Mouse (Mus musculus): ENCODE measurements around the gene Fads6.

Fads6 gene

GRCm38 (mm10) chr11:115297214-115297826 lies at the start of gene Fads6:
Gene Fads6, minus strand, starts transcription at chr11:115297663.
- in situ Hi-C loops (cut with MboI, MseI): no loop called here

GRCm38 (mm10) chr11:115345515-115345914 lies 48.1 kb upstream of the Fads6 start:
- in situ Hi-C loops (cut with MboI, MseI): no loop called here

- in situ Hi-C loops (cut with MboI, MseI): no loop called here
Observed at GRCm38 (mm10) chr11:115344967-115345366, 47.5 kb upstream of the Fads6 start.

- in situ Hi-C loops (cut with MboI, MseI): no loop called here
Observed at GRCm38 (mm10) chr11:115341866-115342265, 44.4 kb upstream of the Fads6 start.

GRCm38 (mm10) chr11:115341246-115341645 lies 43.8 kb upstream of the Fads6 start:
- in situ Hi-C loops (cut with MboI, MseI): no loop called here

GRCm38 (mm10) chr11:115337826-115338225 lies 40.4 kb upstream of the Fads6 start:
- in situ Hi-C loops (cut with MboI, MseI): loop anchor here (10.0 kb wide), 1 partner anchor 1153 kb away; no protein-coding TSS in a partner anchor

GRCm38 (mm10) chr11:115337350-115337749 lies 39.9 kb upstream of the Fads6 start:
- in situ Hi-C loops (cut with MboI, MseI): loop anchor here (10.0 kb wide), 1 partner anchor 1153 kb away; no protein-coding TSS in a partner anchor

- in situ Hi-C loops (cut with MboI, MseI): loop anchor here (10.0 kb wide), 1 partner anchor 1151 kb away; no protein-coding TSS in a partner anchor
Observed at GRCm38 (mm10) chr11:115336115-115336514, 38.7 kb upstream of the Fads6 start.

- in situ Hi-C loops (cut with MboI, MseI): loop anchor here (10.0 kb wide), 1 partner anchor 1150 kb away; no protein-coding TSS in a partner anchor
Observed at GRCm38 (mm10) chr11:115335223-115335622, 37.8 kb upstream of the Fads6 start.

- in situ Hi-C loops (cut with MboI, MseI): loop anchor here (10.0 kb wide), 1 partner anchor 1150 kb away; no protein-coding TSS in a partner anchor
Observed at GRCm38 (mm10) chr11:115334531-115334930, 37.1 kb upstream of the Fads6 start, which contains the start of gene Otop3. Gene Otop3, plus strand, starts transcription at chr11:115334731.

- in situ Hi-C loops (cut with MboI, MseI): no loop called here
Observed at GRCm38 (mm10) chr11:115329339-115329738, 31.9 kb upstream of the Fads6 start.

- in situ Hi-C loops (cut with MboI, MseI): no loop called here
Observed at GRCm38 (mm10) chr11:115326730-115327129, 29.3 kb upstream of the Fads6 start.

- in situ Hi-C loops (cut with MboI, MseI): no loop called here
Observed at GRCm38 (mm10) chr11:115323354-115323753, 25.9 kb upstream of the Fads6 start.

GRCm38 (mm10) chr11:115321906-115322693 lies 24.6 kb upstream of the Fads6 start, which contains the start of gene Ush1g:
Gene Ush1g, minus strand, starts transcription at chr11:115322041.
- in situ Hi-C loops (cut with MboI, MseI): no loop called here

GRCm38 (mm10) chr11:115319704-115320383 lies 22.4 kb upstream of the Fads6 start:
- in situ Hi-C loops (cut with MboI, MseI): loop anchor here (5.0 kb wide), 1 partner anchor 37 kb away; no protein-coding TSS in a partner anchor

- in situ Hi-C loops (cut with MboI, MseI): loop anchor here (5.0 kb wide), 1 partner anchor 39 kb away; no protein-coding TSS in a partner anchor
Observed at GRCm38 (mm10) chr11:115318245-115319027, 21.0 kb upstream of the Fads6 start.

- in situ Hi-C loops (cut with MboI, MseI): loop anchor here (5.0 kb wide), 1 partner anchor 40 kb away; no protein-coding TSS in a partner anchor
Observed at GRCm38 (mm10) chr11:115317204-115317603, 19.7 kb upstream of the Fads6 start.

GRCm38 (mm10) chr11:115314249-115314648 lies 16.8 kb upstream of the Fads6 start:
- in situ Hi-C loops (cut with MboI, MseI): no loop called here

GRCm38 (mm10) chr11:115308781-115309180 lies 11.3 kb upstream of the Fads6 start:
- in situ Hi-C loops (cut with MboI, MseI): no loop called here

GRCm38 (mm10) chr11:115306863-115307262 lies 9.4 kb upstream of the Fads6 start, which contains the start of gene Otop2:
Gene Otop2, plus strand, starts transcription at chr11:115307163.
- in situ Hi-C loops (cut with MboI, MseI): no loop called here

- in situ Hi-C loops (cut with MboI, MseI): no loop called here
Observed at GRCm38 (mm10) chr11:115303167-115303566, 5.7 kb upstream of the Fads6 start.
